Mouse (Mus musculus): ENCODE measurements around the gene Gnl2. TPM values are rescaled to one million over a fixed set of nuclear protein-coding genes. Genes with fewer than 3 reads are reported as not detected.
A peak's percentile ranks its signal among the peaks of the same experiment; 100 is the strongest.

The Gnl2 gene
- polyA plus RNA-seq, 1 experiment from 2014 or later, result 88.7 TPM

GRCm38 (mm10) chr4:125097412-125097811, 81.0 kb downstream of the Gnl2 start:
- ATAC-seq (ENCODE audit: low FRiP score), result no peak
- Histone ChIP-seq H3K4me3 (ENCODE audit: low read depth, low read length) (no peak overlapping the region), H3K4me1 (ENCODE audit: control insufficient read depth, insufficient read depth, low read length) (no peaks in the 10 kb centered on the region), H3K9me3 (ENCODE audit: control insufficient read depth, low read length) (no peaks in the 10 kb centered on the region), H3K27me3 (ENCODE audit: control insufficient read depth, insufficient read depth, low read length) (no peaks in the 10 kb centered on the region), H3K9ac (ENCODE audit: low read length) (no peak overlapping the region), H3K4me2 (no peak overlapping the region), H3K27ac (ENCODE audit: low read depth, low read length) (no peak overlapping the region), H3K36me3 (ENCODE audit: control insufficient read depth, insufficient read depth, low read length) (no peaks in the 10 kb centered on the region)
- no peak for DNase-seq (ENCODE audit: low spot score, missing footprints)
- 90% methylated on average over 4 of the region's 4 CpGs for WGBS

- Histone ChIP-seq H3K36me3 (ENCODE audit: control insufficient read depth, insufficient read depth, low read length) (peaks cover 5% of the 10 kb centered on the region; the same call in 1 of the 2 replicates), H3K4me1 (ENCODE audit: control insufficient read depth, insufficient read depth, low read length) (no peaks in the 10 kb centered on the region), H3K9me3 (ENCODE audit: control insufficient read depth, low read length) (no peaks in the 10 kb centered on the region), H3K4me2 (no peak overlapping the region), H3K9ac (ENCODE audit: low read length) (no peak overlapping the region), H3K27ac (ENCODE audit: low read depth, low read length) (no peak overlapping the region), H3K27me3 (ENCODE audit: control insufficient read depth, insufficient read depth, low read length) (no peaks in the 10 kb centered on the region), H3K4me3 (ENCODE audit: low read depth, low read length) (no peak overlapping the region)
- ATAC-seq (ENCODE audit: low FRiP score) (peak; percentile 61; the same call in 1 of the 2 replicates), DNase-seq (ENCODE audit: low spot score, missing footprints) (peak; percentile 99)
- WGBS, result 12% methylated on average over 8 of the region's 8 CpGs
Measured at GRCm38 (mm10) chr4:125099458-125099857, 83.1 kb downstream of the Gnl2 start.

GRCm38 (mm10) chr4:125101334-125101733, 84.9 kb downstream of the Gnl2 start:
- 74% methylated on average over 13 of the region's 13 CpGs for WGBS
- Histone ChIP-seq H3K27ac (ENCODE audit: low read depth, low read length) (no peak overlapping the region), H3K27me3 (ENCODE audit: control insufficient read depth, insufficient read depth, low read length) (no peaks in the 10 kb centered on the region), H3K9me3 (ENCODE audit: control insufficient read depth, low read length) (no peaks in the 10 kb centered on the region), H3K4me3 (ENCODE audit: low read depth, low read length) (no peak overlapping the region), H3K4me1 (ENCODE audit: control insufficient read depth, insufficient read depth, low read length) (no peaks in the 10 kb centered on the region), H3K4me2 (no peak overlapping the region), H3K36me3 (ENCODE audit: control insufficient read depth, insufficient read depth, low read length) (peaks cover 5% of the 10 kb centered on the region; the same call in 1 of the 2 replicates), H3K9ac (ENCODE audit: low read length) (no peak overlapping the region)
- ATAC-seq (ENCODE audit: low FRiP score) (no peak), DNase-seq (ENCODE audit: low spot score, missing footprints) (no peak)

Other genes starting within 250 kb of the Gnl2 start
- 12.9 and 16.7 TPM in 2 replicates for gene Mtf1, start 214.5 kb upstream of the Gnl2 start, polyA plus RNA-seq (2014; fragmentation: Nextera tagmentation; extraction: Ambion mirVana)
- 43.0 and 47.9 TPM in 2 replicates for gene Yrdc, start 165.9 kb upstream of the Gnl2 start, polyA plus RNA-seq (2014; fragmentation: Nextera tagmentation; extraction: Ambion mirVana)
- 52.7 and 60.0 TPM in 2 replicates for gene 1110065P20Rik, start 165.4 kb upstream of the Gnl2 start, polyA plus RNA-seq (2014; fragmentation: Nextera tagmentation; extraction: Ambion mirVana)
- 10.2 and 11.5 TPM in 2 replicates for gene Maneal, start 154.4 kb upstream of the Gnl2 start, polyA plus RNA-seq (2014; fragmentation: Nextera tagmentation; extraction: Ambion mirVana)
- gene Epha10, start 135.7 kb upstream of the Gnl2 start, polyA plus RNA-seq (2014; fragmentation: Nextera tagmentation; extraction: Ambion mirVana), result 4.6 and 4.7 TPM in 2 replicates
- gene 9930104L06Rik, start 79.5 kb upstream of the Gnl2 start, polyA plus RNA-seq (2014; fragmentation: Nextera tagmentation; extraction: Ambion mirVana), result 3.8 and 4.3 TPM in 2 replicates
- 244 and 248 TPM in 2 replicates for gene Cdca8, start 77.3 kb upstream of the Gnl2 start, polyA plus RNA-seq (2014; fragmentation: Nextera tagmentation; extraction: Ambion mirVana)
- gene Rspo1, start 30.2 kb upstream of the Gnl2 start, polyA plus RNA-seq (2014; fragmentation: Nextera tagmentation; extraction: Ambion mirVana), result 9.0 and 11.9 TPM in 2 replicates
- 0.23 and 0.42 TPM in 2 replicates for gene Dnali1, start 49.1 kb downstream of the Gnl2 start, polyA plus RNA-seq (2014; fragmentation: Nextera tagmentation; extraction: Ambion mirVana)
- gene Snip1, start 50.1 kb downstream of the Gnl2 start, polyA plus RNA-seq (2014; fragmentation: Nextera tagmentation; extraction: Ambion mirVana), result 38.0 and 41.0 TPM in 2 replicates
- 126 and 128 TPM in 2 replicates for gene Meaf6, start 68.5 kb downstream of the Gnl2 start, polyA plus RNA-seq (2014; fragmentation: Nextera tagmentation; extraction: Ambion mirVana)
- gene Zc3h12a, start 111.3 kb downstream of the Gnl2 start, polyA plus RNA-seq (2014; fragmentation: Nextera tagmentation; extraction: Ambion mirVana), result 0.22 and 0.37 TPM in 2 replicates

Measured in midbrain, embryonic 11.5 days (tissue).